Mouse (Mus musculus) spleen, adult 2 months (tissue): ENCODE results near the gene Appbp2.

ENCODE experiments used
- CTCF ChIP-seq: fragments of 200-500 bp; IDR thresholded peaks from 2 replicates; pipeline ENCODE4 v1.5.1; 2011; ENCODE audit warnings: mild to moderate bottlenecking, inconsistent platforms; ENCODE audit not compliant: insufficient read depth, insufficient read length, insufficient replicate concordance; ENCODE audit errors: extremely low read depth
- POLR2A ChIP-seq: fragments of 200-500 bp; IDR thresholded peaks from 2 replicates; pipeline ENCODE4 v1.6.1; 2011; ENCODE audit warnings: low read depth, low read length, inconsistent platforms

- TF ChIP-seq CTCF (no peak), POLR2A (no peak)
Observed at GRCm38 (mm10) chr11:85219014-85219413, 15.9 kb downstream of the Appbp2 start.
